Mouse (Mus musculus): ENCODE measurements around the gene Elavl2.
"Not testable (repeated sequence)": the region's sequence is repeated elsewhere in the genome, so short reads cannot be mapped to it uniquely, and the experiment has no call there.

Elavl2 gene

DNA sequence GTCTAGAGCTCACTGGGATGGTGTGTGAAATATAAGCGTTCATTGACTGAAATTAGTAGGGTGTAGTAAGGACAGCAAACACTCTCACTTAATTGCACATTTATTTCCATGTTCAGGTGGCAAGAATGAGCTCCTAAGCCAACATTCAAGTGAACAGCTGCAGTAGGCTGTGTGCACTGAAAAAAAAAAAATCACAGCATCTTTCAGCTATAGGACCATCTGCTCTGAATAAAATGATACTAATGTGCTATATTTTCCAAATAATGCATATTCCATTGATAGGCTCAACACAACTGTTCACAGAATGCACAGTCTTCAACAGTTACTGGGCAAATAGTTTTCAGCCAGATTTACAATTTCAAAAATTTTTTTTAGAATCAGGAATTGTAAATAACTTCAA is 89.8 kb downstream of the Elavl2 start:
- no peak for DNase-seq (ENCODE audit: low spot score)

DNA sequence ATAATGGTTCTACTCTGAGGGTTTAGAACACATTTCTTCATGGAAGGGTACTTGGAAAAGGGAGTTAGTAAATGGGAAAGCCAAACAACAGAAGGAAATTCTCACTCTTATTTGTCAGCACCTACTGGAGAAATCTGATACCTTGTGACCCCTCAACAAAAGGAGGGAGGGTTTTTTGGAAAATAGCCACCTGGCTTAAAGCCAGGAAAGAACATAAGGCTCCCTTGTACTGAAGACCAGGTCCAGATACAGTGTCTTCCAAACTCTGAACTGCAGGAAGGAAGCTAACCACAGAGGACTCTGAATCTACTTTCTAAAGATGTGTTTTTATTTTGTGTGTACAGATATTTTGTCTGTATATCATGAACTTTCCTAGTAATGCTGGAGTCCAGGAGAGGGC is 102.9 kb downstream of the Elavl2 start:
- no peak for DNase-seq (ENCODE audit: low spot score)

DNA sequence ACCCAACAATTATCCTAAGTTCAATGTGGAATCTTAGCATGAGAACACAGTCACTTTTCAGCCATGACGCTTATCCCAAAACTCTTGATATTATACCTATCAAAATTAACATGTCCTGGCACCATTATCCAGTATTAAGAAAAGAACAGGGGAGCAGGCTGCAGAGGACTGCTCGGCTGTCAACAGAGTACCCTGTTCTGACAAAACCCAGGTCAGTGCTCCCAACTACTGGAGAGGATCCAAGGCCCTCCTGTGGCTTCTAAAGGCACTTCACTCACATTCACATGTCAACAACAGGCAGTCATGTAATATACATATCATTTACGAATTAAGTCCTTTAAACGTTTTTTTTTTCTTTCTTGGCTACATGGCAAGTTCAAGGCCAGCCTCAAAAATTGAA is 105.3 kb downstream of the Elavl2 start:
- no peak for DNase-seq (ENCODE audit: low spot score)

DNA sequence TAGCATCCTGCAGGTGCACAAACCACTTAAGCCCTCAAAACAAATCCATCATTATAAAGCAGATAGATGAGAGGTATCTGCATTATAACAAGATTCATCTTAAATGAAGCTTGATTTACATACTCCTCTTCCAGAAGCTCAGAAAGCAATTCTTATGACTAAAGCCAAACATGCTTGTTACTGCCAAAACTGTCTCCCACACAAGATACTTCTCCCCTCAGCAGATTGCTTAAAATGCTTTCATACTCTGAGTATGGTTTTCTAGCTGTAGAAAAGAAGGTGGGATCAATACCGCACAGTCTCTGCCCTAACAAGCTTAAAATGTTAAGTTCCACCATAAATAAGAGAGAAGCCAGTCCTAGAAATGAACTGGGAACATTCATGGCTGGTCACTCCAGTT is 109.1 kb downstream of the Elavl2 start:
- no peak for DNase-seq (ENCODE audit: low spot score)

DNA sequence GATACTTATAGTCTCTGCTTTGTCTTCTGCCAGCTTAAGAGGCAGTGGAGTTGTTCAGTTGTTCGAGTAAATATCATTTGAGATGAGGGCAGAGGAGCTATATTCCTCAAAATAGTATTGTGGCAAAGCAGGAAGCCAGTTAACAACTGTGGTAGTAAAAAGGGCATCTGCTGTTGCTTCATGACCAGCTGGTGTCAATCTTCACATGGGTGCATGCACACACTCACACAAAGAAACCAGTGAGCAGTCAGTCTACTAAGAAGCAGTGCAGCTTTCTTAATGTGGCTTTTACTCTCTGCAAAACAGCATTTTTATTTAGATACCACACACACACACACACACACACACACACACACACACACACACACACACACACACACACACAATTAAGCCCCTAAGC is 110.2 kb downstream of the Elavl2 start:
- DNase-seq (ENCODE audit: low spot score): no peak

DNA sequence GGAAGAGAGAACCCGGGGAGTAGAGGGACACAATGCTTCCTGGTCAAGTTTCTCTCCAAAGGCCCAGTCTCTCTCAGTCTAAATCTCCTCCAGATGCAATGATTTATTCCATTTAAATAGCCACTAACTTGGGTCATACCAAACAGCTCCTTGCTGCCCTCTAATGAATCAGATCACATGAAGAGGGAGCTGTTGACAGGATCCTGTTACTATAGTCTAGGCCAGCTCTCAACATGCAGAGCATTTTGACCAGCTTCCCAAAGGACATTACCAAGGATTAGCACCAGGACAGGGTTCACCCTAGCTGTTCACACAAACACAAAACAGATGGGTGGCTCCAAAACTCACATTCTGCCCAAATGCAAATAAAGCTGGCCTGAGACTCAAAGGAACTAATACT is 111.4 kb downstream of the Elavl2 start:
- peak; percentile 19 for DNase-seq (ENCODE audit: low spot score)

DNA sequence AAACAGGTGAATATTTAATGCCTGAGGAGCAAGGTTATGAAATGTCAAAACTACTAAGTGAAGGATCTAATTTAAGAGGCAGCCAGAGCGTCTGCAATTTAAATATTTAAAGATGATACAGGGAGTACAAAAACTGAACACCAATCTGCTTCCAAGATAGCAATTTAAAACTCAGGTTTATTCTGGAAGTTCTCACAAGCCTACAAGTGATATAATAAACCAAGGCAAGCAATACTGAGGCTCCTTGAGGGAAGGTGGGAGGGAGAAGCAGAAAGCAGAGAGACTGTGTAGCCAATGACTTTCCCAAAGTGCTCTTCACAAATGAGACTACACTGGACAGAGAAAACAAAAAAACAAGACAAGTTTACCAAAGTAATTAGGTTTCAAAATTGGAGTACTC is 132.2 kb downstream of the Elavl2 start:
- DNase-seq (ENCODE audit: low spot score): no peak

DNA sequence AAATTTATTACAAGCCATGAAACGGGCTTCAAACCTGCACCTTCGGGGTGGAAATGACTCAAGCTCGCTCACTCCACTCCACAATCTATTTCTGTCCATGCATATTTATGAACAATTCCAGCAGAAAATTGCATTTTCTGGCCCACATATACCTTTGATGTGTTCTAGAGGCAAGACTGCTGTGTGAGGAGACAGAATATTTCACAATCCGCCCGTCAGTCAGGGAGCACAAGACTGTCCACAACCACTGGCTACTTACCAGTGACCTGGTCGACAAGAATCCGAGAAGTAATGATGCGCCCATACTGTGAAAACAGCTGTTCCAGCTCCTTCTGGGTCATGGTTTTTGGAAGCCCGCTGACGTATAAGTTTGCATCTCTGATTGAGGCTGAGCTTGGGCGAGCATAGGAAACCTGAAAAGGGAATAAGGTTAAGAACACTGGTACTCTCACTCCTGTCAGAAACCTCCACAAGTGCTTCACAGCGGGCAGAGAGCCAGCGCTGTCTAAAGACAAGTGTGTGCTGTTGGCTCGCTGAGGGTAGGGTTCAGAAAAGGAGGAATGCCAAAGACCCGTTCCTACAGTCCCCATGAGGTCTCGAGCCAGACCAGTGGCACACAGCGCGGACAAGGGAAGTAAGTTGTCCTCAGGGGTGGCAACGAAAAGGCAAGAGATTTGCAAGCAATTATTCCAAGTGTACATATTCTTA is 136.7 kb downstream of the Elavl2 start:
- DNase-seq (ENCODE audit: low spot score): no peak

DNA sequence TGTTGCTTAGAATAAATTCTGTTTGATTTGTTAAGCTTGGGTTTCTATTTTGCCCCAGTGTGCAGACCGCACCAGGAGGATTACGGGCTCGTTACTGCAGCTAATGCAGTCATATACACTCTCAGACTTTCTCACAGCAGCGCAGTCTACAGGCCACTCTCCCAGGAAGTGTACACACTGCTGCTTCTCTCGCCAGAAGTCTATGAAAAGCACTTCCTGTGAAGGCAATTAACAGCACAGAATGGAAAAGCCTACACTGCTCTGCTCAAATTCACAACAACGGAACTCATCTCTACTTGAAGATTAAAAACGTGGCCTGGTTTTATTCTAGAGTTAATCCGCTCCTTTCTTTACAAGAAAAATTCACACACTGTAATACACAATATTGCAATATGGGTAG is 137.7 kb downstream of the Elavl2 start:
- no peak for DNase-seq (ENCODE audit: low spot score)

DNA sequence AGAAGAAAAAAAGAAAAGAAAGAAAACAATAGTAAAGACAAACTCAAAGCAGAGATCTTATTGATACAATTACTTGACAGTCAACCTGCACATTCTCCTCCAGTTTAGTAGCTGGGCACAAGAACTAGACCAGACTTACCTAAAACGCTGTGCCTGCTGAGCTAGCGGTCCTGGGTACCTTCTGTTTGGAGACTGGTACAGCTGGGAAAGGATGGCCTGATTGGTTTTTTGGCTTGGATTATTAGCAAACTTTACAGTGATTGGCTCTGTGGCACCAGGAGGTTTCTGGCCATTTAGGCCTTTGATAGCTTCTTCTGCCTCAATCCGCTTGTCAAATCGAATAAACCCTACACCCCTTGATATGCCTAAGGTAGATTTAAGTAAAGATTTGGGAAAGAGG is 140.0 kb downstream of the Elavl2 start:
- DNase-seq (ENCODE audit: low spot score): no peak

DNA sequence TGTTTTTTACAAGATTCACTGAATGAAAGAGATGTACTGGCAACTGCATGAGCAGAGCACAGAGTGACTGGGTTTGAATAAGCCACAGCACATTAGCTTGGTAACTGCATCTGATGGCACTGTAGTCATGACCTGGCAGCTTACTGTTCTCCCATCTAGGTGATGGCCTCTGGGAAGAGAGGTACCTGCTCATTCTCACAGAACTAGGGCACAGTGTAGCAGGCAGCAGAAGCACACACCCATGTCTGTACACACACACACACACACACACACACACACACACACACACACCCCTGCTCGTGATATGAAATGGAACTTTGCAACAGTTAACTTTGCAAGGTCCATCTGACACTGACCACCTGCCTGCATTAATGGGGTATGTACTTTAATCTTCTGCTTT is 151.9 kb downstream of the Elavl2 start:
- no peak for DNase-seq (ENCODE audit: low spot score)

DNA sequence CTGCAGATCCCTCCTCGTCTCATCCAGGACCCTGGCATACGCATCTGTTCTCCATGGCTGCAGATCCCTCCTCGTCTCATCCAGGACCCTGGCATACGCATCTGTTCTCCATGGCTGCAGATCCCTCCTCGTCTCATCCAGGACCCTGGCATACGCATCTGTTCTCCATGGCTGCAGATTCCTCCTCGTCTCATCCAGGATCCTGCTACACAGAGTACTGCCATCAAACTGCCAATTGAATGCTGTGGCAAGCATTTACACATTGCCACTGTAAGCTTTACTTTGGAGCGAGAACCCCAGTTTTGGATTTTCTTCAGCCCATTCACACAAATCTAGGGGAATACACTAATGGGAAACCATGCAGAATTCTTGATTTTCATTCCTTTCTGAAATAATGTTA is 155.4 kb downstream of the Elavl2 start:
- not testable (repeated sequence) for DNase-seq (ENCODE audit: low spot score)

DNA sequence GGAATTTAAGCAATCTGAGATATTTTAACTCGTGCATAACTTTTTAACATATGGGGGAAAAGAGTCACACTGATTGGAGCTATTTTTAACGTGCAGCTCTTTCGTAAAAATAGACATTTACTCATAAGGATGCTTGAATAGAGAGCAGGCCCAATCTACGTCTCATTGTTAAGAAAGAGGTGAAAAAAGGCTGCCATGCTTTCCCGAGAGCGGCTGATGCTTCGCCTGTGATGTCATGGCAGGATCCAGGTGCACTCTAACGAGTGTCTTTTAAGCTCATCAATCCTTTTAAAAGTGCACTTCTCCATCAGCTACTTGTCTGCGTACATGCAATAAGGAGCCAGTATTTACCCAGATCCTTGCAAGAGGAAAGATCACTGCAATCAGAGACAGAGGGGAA is 156.0 kb downstream of the Elavl2 start:
- no peak for DNase-seq (ENCODE audit: low spot score)

DNA sequence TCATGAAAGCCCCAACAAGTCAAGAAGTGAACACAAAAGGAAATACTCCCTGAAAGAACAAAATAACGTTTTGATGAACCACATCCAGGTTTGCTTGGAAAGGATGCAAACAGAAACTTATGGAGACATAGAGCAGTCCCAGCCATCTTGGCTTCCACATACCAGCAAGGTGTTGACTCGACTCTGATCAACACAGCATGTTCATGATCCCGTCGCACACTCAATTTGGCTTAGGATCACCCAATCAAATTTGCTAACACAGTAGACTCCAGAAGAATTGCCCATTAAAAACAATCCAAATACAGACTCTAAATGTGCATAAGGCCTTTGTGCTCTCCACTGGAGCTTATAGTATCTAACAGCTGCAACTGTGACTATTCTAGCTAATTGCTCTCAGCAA is 156.7 kb downstream of the Elavl2 start:
- no peak for DNase-seq (ENCODE audit: low spot score)

DNA sequence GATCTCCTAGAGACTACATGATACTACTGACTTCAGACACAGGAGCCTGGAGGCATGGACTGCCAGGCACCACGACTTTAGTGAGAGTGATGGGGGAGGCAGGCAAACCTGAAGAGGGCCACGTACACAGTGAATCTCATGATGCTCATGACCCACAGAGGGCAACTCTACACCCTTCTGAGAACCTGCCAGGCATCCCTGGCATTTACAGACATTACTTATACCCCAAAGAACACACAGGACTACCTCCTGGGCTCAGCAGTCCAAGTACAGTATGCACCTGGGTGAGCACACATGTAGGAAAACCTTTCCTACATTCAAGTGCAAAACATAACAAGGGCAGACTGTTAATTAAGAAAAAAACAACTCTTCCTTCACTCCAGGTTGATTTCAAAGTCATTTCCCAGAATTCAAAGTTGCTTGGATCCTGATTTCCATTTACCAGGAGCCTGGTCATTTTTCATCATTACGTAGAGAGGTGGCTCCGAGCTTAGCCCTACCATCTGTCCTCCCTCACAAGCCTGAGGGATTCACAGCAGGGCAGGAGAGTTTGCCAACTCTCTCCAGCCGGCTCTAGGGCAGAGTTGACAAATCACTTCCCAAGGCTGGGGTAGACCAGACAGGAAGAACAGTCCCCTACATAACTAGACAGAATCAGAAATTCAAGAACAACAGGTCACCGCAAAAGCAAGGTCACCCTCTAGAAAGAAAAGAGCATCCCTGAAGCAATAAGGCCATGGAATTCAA is 161.7 kb downstream of the Elavl2 start:
- DNase-seq (ENCODE audit: low spot score): no peak

DNA sequence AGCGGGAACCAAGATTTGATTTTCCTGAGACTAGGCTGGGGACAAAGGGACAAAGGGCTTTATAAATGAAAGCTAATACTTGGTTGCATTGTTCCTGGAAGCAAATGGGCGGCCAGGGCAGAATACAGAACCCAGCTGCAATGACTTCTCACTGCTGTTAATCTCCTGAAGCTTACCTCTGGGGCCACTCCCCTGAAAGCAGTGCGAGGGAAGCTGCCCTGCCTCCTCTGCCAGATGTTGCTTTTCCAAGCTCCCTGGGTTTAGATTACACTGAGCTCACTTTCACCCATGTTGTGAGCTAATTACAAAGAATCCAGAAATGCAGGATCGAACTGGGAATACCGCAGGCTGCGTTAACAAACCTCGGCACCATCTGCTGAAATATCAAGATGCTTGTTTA is 163.6 kb downstream of the Elavl2 start:
- DNase-seq (ENCODE audit: low spot score): peak; percentile 31

DNA sequence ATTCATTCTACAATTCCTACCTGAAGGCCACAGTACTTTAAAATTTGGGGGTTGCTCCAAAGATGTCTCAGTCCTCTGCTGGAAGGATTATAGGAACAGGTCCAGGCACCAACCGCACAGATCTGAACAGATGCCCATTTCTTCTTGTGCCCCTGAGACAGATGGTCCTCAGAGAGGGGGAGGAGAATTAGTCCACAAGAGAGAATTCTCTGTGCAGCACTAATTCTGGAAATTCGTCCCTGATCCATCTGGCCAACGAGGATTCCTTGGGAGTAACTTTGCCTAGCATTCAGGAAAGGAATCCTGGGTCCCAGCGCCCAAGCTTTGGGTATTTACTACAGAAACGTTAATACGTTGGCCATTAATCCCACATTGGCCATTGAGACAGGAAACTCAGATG is 165.6 kb downstream of the Elavl2 start:
- DNase-seq (ENCODE audit: low spot score): no peak

DNA sequence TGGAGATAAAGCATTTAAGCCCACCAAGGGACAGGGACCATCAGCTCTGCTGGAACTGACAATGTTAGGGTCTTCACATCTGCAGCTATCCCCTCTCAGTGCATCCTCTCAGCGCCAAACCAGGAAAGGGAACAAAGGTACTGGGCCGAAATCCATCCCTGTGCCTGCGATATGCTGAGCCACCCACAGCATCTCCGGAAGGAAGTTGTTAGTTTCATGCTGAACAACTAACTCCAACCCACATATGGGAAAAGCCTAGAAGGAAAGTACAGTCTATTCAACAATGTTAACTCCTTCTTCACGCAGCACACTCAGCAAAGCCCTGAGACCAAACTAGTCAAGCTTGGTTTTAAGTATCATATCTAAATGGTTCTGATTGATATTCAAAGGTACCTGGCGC is 167.0 kb downstream of the Elavl2 start:
- no peak for DNase-seq (ENCODE audit: low spot score)

DNA sequence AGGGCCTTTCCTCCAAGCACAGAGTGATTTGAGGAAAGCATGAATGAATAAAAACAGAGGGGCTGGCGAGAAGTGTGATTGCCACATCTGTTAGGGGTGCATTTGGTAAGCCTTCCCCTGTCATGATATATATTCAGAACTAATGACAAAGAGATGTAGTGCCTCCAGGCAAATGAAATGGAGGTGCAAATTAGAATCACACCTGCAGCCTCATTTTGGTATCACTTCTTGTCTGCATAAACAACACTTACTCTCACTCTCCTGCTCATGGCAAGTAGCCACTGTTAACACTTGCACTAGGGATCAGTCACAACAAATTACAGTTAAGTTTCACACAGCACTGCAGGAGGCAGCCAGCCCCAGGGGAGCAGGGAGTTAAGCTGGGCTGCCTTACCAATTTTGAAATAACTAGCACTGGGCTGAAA is 170.1 kb downstream of the Elavl2 start:
- no peak for DNase-seq (ENCODE audit: low spot score)

DNA sequence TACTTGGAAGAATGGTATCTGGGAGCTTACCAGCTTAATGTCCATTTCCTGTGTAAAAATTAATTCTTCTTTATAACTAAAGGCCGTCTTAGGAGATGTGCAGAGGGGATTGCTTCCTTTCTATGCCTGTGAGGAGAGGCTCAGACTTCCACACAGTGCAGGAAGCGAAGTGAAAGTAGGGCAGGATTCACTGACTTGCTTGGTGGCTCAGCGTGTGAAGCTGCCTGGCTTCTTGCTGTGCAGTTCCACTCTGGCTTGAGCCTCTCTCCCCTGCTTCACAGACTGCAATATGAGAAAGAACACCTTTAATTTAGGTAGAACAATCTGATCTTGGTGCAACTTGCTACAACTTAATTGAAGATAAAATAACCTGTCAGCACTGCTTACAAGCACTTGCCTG is 172.2 kb downstream of the Elavl2 start:
- no peak for DNase-seq (ENCODE audit: low spot score)

DNA sequence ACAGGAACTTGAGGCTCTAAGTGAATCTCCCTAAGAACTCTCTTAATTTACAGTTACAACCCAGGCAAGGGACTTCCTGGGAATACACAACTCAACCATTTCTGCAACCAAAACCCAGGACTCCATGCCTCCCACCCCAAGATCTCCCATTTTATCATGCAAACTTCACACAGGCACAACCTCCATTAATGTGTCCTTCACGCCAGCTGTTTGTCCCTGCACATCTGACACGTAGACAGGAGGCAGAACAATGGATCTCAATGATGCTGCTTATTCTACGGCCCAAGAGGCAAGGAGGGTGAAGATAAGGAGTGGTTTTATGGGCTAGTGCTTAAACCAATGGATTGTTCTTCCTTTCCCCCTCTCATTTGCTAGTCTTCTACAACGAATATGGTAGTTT is 176.8 kb downstream of the Elavl2 start:
- no peak for DNase-seq (ENCODE audit: low spot score)

DNA sequence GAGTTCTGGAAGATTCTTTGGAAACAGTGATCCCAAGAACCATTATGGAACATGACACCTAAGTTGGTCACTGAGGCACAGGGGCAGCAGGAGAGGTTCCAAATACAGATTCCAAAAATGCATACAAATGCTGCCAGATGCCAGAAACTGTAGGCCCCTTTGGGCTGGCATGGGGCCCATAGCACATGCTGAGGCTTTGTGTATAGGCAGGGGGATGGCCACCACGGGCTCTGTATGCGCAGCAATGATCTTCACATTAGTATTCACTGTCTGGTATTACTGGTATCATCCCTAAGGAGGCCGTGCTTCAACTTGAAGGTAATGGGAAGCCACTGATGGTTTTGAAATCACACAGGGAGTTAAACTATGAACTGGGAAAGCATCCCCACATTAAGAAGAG is 181.3 kb downstream of the Elavl2 start:
- no peak for DNase-seq (ENCODE audit: low spot score)

DNA sequence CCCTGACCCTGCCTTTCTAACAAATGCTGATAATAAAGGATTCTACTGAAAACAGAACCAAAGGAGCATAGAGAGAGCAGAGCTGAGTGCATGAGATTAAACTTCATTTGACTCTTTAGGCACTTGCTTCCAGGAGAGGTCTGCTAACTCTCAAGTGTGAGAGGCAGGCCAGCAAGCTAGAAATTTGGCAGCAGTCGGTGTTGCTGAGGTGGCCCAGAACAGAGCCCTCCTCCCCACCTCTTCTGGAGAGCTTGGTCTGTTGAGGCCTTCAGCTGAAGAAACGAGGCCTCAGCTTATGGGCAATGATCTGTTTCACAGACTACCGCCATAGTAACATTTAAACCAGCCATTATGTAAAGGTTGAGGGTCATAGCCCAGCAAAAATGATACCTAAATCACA is 186.7 kb downstream of the Elavl2 start:
- no peak for DNase-seq (ENCODE audit: low spot score)
